Mouse (Mus musculus): ENCODE measurements around the gene H2al1i.
"Not testable (repeated sequence)": the region's sequence is repeated elsewhere in the genome, so short reads cannot be mapped to it uniquely, and the experiment has no call there.

H2al1i gene

DNA sequence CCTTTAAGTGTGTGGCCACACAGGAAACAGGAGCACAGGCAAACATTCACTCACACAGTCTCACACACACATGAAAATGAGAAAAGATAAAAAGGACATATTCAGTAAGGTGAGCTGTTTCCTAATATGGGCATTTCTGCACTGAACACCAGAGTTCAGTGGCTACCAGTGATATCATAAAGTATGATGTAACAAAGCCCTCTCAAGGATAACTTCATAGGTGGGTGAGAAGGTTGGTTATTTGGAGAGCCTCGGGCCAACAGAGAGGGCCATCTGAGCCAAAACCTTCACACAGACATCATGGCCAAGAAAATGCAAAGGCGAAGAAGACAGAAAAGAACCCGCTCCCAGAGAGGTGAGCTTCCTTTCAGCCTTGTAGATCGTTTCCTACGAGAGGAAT, at the start of gene H2al1i:
Gene H2al1i, plus strand, starts transcription at position 301 of the 400 bp plus-strand sequence.
- DNase-seq (ENCODE audit: low read depth, low spot score): not testable (repeated sequence)

DNA sequence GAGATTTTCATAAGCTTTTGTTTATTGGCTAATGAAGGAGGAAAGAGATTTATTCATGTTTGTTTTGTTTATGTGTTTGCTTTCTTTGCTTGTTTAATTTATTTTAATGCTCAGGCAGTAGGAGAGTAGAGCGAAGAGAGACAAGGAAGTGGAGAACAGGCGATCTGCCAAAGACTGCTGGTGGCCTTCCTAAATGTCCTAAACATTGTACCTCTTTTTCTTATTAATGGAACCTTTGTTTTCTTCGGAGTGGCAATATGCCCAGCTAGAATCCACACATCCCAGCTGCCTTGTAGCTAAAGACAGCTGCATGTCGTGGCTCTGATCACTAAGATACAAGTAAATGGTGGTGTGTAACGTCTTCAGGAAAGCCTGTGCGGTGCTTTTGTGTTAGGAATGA, 47.4 kb upstream of the H2al1i start:
- no peak for DNase-seq (ENCODE audit: low read depth, low spot score)

DNA sequence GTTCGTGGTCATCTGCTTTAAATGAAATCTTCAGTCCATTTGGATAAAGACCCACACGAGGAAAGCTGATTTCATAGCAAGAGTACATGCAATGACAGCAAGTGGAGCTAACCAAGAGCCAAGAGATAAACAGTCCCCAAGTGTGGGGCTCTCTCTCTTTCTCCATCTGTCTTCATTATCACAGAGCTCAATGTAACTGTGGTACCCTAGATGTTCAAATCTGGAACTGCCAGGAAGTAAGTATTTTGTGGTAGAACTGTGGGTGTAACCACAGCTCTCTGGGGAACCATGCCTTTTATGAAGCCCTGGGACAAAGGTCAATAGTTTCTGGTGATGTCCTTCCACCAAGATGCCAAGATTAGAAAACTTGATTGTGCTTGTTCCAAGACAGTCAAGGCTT, 43.7 kb upstream of the H2al1i start:
- DNase-seq (ENCODE audit: low read depth, low spot score): no peak

DNA sequence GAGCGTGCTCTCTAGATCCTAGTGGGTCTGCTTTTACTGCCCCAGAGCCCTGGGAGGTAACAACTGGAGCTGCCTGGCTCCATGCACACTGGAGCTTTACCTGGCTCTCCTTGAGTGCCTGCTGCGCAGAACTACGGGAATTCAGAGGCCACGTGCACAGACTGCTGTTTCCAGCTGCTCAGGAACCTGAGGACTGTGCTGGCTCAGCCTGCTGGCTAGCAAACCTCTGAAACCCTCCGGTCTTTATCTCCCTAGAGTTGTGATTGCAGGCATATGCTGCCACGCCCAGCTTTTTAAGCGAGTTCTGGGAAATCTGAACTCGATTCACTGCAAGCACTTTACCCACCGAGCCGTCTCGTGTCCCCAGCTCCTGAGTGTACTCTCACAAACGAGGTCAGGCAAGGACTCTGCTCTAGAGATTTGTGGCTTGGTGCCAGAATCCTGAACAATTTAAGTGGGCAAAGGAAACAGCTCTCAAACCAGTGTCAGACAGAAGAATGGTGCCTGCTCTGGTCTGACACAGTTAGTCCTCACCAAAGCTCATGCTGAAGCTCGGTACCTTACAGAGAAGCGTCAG, 36.1 kb upstream of the H2al1i start:
- no peak for DNase-seq (ENCODE audit: low read depth, low spot score)

DNA sequence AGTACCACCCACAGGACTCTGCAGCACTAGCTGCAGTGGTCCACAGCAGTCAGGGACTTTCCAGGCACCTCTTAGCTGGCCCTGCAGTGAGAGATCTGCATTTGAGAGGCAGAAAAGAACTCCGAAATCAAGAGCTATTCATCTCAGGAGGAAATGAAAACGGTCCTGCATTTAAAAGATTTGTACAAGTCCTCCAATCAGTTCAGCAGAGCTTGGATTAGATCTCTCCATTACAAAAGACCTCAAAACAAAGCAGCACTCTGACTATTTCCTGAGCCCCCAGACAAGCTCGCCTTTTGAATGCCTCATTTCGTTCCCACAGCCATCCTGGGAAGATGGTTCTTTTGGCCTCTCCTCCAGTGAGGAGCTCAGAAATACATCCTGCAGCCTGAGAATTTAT, 35.2 kb upstream of the H2al1i start:
- no peak for DNase-seq (ENCODE audit: low read depth, low spot score)

DNA sequence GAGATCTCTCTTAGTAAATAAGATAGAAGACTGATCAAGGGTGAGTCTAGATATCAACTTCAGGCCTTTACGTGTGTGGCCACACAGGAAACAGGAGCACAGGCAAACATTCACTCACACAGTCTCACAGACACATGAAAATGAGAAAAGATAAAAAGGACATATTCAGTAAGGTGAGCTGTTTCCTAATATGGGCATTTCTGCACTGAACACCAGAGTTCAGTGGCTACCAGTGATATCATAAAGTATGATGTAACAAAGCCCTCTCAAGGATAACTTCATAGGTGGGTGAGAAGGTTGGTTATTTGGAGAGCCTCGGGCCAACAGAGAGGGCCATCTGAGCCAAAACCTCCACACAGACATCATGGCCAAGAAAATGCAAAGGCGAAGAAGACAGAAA, 25.5 kb upstream of the H2al1i start, which contains the start of gene H2al1a:
Gene H2al1a, plus strand, starts transcription at position 301 of the 400 bp plus-strand sequence.
- DNase-seq (ENCODE audit: low read depth, low spot score): not testable (repeated sequence)

DNA sequence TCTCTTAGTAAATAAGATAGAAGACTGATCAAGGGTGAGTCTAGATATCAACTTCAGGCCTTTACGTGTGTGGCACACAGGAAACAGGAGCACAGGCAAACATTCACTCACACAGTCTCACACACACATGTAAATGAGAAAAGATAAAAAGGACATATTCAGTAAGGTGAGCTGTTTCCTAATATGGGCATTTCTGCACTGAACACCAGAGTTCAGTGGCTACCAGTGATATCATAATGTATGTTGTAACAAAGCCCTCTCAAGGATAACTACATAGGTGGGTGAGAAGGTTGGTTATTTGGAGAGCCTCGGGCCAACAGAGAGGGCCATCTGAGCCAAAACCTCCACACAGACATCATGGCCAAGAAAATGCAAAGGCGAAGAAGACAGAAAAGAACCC, 22.3 kb upstream of the H2al1i start, which contains the start of gene H2al1b:
Gene H2al1b, plus strand, starts transcription at position 301 of the 400 bp plus-strand sequence.
- not testable (repeated sequence) for DNase-seq (ENCODE audit: low read depth, low spot score)

DNA sequence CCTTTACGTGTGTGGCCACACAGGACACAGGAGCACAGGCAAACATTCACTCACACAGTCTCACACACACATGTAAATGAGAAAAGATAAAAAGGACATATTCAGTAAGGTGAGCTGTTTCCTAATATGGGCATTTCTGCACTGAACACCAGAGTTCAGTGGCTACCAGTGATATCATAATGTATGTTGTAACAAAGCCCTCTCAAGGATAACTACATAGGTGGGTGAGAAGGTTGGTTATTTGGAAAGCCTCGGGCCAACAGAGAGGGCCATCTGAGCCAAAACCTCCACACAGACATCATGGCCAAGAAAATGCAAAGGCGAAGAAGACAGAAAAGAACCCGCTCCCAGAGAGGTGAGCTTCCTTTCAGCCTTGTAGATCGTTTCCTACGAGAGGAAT, 19.1 kb upstream of the H2al1i start, which contains the start of gene H2al1c:
Gene H2al1c, plus strand, starts transcription at position 301 of the 400 bp plus-strand sequence.
- DNase-seq (ENCODE audit: low read depth, low spot score): not testable (repeated sequence)

DNA sequence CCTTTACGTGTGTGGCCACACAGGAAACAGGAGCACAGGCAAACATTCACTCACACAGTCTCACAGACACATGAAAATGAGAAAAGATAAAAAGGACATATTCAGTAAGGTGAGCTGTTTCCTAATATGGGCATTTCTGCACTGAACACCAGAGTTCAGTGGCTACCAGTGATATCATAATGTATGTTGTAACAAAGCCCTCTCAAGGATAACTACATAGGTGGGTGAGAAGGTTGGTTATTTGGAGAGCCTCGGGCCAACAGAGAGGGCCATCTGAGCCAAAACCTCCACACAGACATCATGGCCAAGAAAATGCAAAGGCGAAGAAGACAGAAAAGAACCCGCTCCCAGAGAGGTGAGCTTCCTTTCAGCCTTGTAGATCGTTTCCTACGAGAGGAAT, 15.9 kb upstream of the H2al1i start, which contains the start of gene H2al1d:
Gene H2al1d, plus strand, starts transcription at position 301 of the 400 bp plus-strand sequence.
- DNase-seq (ENCODE audit: low read depth, low spot score): not testable (repeated sequence)

DNA sequence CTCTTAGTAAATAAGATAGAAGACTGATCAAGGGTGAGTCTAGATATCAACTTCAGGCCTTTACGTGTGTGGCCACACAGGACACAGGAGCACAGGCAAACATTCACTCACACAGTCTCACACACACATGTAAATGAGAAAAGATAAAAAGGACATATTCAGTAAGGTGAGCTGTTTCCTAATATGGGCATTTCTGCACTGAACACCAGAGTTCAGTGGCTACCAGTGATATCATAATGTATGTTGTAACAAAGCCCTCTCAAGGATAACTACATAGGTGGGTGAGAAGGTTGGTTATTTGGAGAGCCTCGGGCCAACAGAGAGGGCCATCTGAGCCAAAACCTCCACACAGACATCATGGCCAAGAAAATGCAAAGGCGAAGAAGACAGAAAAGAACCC, 12.8 kb upstream of the H2al1i start, which contains the start of gene H2al1e:
Gene H2al1e, plus strand, starts transcription at position 301 of the 400 bp plus-strand sequence.
- not testable (repeated sequence) for DNase-seq (ENCODE audit: low read depth, low spot score)

DNA sequence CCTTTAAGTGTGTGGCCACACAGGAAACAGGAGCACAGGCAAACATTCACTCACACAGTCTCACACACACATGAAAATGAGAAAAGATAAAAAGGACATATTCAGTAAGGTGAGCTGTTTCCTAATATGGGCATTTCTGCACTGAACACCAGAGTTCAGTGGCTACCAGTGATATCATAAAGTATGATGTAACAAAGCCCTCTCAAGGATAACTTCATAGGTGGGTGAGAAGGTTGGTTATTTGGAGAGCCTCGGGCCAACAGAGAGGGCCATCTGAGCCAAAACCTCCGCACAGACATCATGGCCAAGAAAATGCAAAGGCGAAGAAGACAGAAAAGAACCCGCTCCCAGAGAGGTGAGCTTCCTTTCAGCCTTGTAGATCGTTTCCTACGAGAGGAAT, 9.6 kb upstream of the H2al1i start, which contains the start of gene H2al1f:
Gene H2al1f, plus strand, starts transcription at position 301 of the 400 bp plus-strand sequence.
- not testable (repeated sequence) for DNase-seq (ENCODE audit: low read depth, low spot score)

DNA sequence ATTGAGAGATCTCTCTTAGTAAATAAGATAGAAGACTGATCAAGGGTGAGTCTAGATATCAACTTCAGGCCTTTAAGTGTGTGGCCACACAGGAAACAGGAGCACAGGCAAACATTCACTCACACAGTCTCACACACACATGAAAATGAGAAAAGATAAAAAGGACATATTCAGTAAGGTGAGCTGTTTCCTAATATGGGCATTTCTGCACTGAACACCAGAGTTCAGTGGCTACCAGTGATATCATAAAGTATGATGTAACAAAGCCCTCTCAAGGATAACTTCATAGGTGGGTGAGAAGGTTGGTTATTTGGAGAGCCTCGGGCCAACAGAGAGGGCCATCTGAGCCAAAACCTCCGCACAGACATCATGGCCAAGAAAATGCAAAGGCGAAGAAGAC, 6.5 kb upstream of the H2al1i start, which contains the start of gene H2al1g:
Gene H2al1g, plus strand, starts transcription at position 301 of the 400 bp plus-strand sequence.
- DNase-seq (ENCODE audit: low read depth, low spot score): not testable (repeated sequence)

DNA sequence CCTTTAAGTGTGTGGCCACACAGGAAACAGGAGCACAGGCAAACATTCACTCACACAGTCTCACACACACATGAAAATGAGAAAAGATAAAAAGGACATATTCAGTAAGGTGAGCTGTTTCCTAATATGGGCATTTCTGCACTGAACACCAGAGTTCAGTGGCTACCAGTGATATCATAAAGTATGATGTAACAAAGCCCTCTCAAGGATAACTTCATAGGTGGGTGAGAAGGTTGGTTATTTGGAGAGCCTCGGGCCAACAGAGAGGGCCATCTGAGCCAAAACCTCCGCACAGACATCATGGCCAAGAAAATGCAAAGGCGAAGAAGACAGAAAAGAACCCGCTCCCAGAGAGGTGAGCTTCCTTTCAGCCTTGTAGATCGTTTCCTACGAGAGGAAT, 3.3 kb upstream of the H2al1i start, which contains the start of gene H2al1h:
Gene H2al1h, plus strand, starts transcription at position 301 of the 400 bp plus-strand sequence.
- DNase-seq (ENCODE audit: low read depth, low spot score): not testable (repeated sequence)

DNA sequence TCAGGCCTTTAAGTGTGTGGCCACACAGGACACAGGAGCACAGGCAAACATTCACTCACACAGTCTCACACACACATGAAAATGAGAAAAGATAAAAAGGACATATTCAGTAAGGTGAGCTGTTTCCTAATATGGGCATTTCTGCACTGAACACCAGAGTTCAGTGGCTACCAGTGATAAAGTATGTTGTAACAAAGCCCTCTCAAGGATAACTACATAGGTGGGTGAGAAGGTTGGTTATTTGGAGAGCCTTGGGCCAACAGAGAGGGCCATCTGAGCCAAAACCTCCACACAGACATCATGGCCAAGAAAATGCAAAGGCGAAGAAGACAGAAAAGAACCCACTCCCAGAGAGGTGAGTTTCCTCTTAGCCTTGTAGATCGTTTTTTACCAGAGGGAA, 3.1 kb downstream of the H2al1i start, which contains the start of gene H2al1j:
Gene H2al1j, plus strand, starts transcription at position 301 of the 400 bp plus-strand sequence.
- DNase-seq (ENCODE audit: low read depth, low spot score): not testable (repeated sequence)

DNA sequence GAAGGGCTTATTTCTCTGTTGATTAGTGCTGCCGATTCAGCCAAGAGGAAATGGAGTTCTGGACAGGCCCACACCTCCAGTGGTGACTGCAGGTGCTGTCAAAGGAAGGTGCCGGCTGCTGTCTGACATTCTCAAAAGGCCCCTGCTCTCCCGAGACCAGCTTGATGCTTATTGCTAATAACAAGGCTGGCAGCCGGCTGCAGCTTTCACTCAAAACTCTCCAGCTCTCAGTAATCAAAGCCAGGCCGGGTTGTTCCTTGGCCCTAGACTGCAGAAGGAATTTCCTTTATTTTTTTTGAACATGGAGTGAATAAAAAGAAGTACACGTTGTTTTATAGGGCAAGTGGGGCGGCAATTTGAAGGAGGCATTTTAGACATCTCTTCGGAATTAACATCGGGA, 21.3 kb downstream of the H2al1i start:
- DNase-seq (ENCODE audit: low read depth, low spot score): no peak

DNA sequence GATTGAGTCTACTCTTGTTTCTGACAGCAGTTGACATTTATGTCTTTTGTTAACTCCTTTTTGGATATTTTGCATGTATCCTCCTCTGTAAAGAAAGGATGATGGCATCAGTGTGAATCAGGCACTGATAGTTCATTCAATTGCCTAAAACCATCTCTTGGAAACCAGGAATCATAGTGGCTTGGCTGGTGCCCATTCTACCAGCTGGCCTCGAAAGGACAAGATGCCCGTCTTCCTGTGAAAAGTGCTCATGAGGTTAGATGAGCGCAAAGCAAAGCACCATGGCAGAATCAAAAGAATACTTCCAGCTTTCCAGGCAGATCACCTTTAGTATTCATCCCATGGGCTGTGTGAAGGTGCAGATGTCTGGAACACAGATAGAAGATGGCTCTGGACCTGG, 22.3 kb downstream of the H2al1i start:
- no peak for DNase-seq (ENCODE audit: low read depth, low spot score)

DNA sequence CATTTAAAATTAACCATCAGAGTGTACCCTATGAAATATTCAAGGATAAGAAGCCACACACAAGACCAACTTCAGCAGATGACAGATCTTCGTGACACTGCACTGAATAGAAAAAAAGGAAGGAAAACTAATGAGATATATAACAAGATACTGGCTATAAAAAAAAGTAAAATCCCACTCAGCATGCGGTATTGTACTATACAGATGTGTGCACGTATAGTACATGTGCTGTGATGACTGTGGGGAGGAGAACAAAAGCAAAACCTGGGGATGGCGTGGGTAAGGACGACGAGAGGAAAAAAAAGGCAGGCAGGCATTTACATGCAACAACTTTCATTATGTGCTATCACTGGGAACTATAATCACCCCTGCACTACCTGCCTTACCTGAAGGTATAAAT, 36.4 kb downstream of the H2al1i start:
- DNase-seq (ENCODE audit: low read depth, low spot score): no peak

DNA sequence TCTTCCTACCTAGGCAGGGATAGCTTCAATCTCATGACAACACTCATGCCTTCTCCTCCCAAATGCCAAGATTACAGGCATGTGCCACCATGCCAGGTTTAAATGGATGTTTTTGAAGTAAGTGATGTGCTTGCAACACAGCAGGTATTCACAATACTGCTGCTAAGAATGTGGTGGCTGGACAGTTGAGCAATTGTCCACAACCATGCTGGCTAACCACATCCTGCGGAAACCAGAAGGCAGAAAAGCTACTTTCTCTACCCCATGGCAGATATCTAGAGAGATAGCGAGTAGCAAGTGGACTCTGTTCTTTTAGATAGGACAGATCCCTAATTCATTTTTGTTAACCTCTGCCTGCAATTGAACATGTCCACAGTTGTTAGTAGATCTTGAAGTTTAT, 36.8 kb downstream of the H2al1i start:
- no peak for DNase-seq (ENCODE audit: low read depth, low spot score)

DNA sequence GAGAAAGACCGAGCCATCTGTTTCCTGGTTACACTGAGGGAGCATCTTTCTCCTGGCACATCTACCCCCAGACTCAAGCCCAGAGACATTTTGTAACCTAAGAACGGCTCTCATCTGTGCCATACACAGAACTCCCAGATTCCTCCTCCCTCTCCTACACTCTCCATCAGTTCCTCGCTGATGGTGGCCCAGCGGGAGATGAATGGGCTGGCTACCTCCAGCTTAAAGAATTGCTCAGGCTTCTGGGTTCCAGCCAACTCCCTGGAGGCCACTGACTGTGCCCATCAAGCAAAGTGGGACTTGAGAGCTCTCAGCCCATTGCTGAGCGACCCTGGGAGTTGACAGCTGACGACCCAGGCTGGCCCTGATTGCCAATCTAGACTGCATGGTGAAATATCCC, 39.4 kb downstream of the H2al1i start:
- DNase-seq (ENCODE audit: low read depth, low spot score): no peak

DNA sequence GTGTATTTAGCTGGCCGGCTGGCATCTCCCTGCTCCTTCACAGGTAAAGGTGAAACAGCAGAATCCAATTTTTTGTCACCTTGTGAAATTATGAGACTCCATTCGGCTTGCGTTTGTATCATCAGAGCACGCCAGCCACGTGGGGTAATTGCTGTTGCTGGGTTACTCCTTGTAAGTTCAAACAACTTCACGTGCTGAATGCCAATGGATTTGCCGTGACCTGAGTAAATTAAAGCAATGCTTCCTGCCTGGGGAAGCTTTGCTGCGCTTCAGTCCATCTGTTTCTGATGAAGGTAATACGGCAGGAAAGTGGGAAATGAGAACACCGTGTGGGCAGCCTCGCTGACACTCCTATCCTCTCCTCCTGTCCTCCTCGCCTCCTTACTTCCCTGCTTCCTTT, 40.7 kb downstream of the H2al1i start:
- DNase-seq (ENCODE audit: low read depth, low spot score): no peak
